Mouse (Mus musculus): ENCODE results near the gene Rgl1. TPM values are rescaled to one million over a fixed set of nuclear protein-coding genes. Genes with fewer than 3 reads are reported as not detected.

Rgl1 gene
- polyA plus RNA-seq, 1 experiment from 2014 or later: 28.6 TPM

- no peaks in the 10 kb centered on the region for H3K27me3 ChIP-seq (ENCODE audit: control insufficient read depth, insufficient read depth, low read length)
- H3K36me3 ChIP-seq (ENCODE audit: control insufficient read depth, insufficient read depth, low read length): no peaks in the 10 kb centered on the region
- no peaks in the 10 kb centered on the region for H3K9me3 ChIP-seq (ENCODE audit: control insufficient read depth, low read length)
- no peak overlapping the region for H3K4me2 ChIP-seq (ENCODE audit: low read depth, low read length, severe bottlenecking)
- peaks cover 3% of the 10 kb centered on the region for H3K4me1 ChIP-seq (replicated peaks; ENCODE audit: control insufficient read depth, insufficient read depth, low read length)
- no peak for DNase-seq (ENCODE audit: low spot score)
- no peak overlapping the region for H3K27ac ChIP-seq (ENCODE audit: low read depth, low read length)
- no peak overlapping the region for H3K4me3 ChIP-seq (ENCODE audit: low read depth, low read length)
- 84% methylated on average over 4 of the region's 4 CpGs for WGBS
- ATAC-seq (replicated peaks; ENCODE audit: low FRiP score): no peak
- no peak overlapping the region for H3K9ac ChIP-seq (ENCODE audit: low read length)
These were observed 76.2 kb downstream of the Rgl1 start for GRCm38 (mm10) chr1:152689968-152690367.

GRCm38 (mm10) chr1:152687733-152688181 is 78.4 kb downstream of the Rgl1 start:
- 27% methylated on average over 8 of the region's 8 CpGs for WGBS
- H3K27me3 ChIP-seq (ENCODE audit: control insufficient read depth, insufficient read depth, low read length): no peaks in the 10 kb centered on the region
- H3K27ac ChIP-seq (ENCODE audit: low read depth, low read length): no peak overlapping the region
- H3K4me1 ChIP-seq (replicated peaks; ENCODE audit: control insufficient read depth, insufficient read depth, low read length): peaks cover 3% of the 10 kb centered on the region
- DNase-seq (ENCODE audit: low spot score) (no peak), ATAC-seq (replicated peaks; ENCODE audit: low FRiP score) (no peak)
- no peaks in the 10 kb centered on the region for H3K36me3 ChIP-seq (ENCODE audit: control insufficient read depth, insufficient read depth, low read length)
- no peak overlapping the region for H3K9ac ChIP-seq (ENCODE audit: low read length)
- H3K4me3 ChIP-seq (ENCODE audit: low read depth, low read length): no peak overlapping the region
- no peaks in the 10 kb centered on the region for H3K9me3 ChIP-seq (ENCODE audit: control insufficient read depth, low read length)
- H3K4me2 ChIP-seq (ENCODE audit: low read depth, low read length, severe bottlenecking): no peak overlapping the region

- H3K36me3 ChIP-seq (ENCODE audit: control insufficient read depth, insufficient read depth, low read length): no peaks in the 10 kb centered on the region
- H3K4me2 ChIP-seq (ENCODE audit: low read depth, low read length, severe bottlenecking): no peak overlapping the region
- DNase-seq (ENCODE audit: low spot score): no peak
- H3K27me3 ChIP-seq (ENCODE audit: control insufficient read depth, insufficient read depth, low read length): no peaks in the 10 kb centered on the region
- no peak overlapping the region for H3K4me3 ChIP-seq (ENCODE audit: low read depth, low read length)
- 13% methylated on average over 6 of the region's 6 CpGs for WGBS
- H3K27ac ChIP-seq (ENCODE audit: low read depth, low read length): no peak overlapping the region
- no peak overlapping the region for H3K9ac ChIP-seq (ENCODE audit: low read length)
- ATAC-seq (replicated peaks; ENCODE audit: low FRiP score): no peak
- peaks cover 3% of the 10 kb centered on the region for H3K4me1 ChIP-seq (replicated peaks; ENCODE audit: control insufficient read depth, insufficient read depth, low read length)
- no peaks in the 10 kb centered on the region for H3K9me3 ChIP-seq (ENCODE audit: control insufficient read depth, low read length)
These were observed 78.9 kb downstream of the Rgl1 start for GRCm38 (mm10) chr1:152687099-152687730.

- DNase-seq (ENCODE audit: low spot score): no peak
- H3K9ac ChIP-seq (ENCODE audit: low read length): no peak overlapping the region
- H3K9me3 ChIP-seq (ENCODE audit: control insufficient read depth, low read length): no peaks in the 10 kb centered on the region
- H3K36me3 ChIP-seq (ENCODE audit: control insufficient read depth, insufficient read depth, low read length): no peaks in the 10 kb centered on the region
- peaks cover 3% of the 10 kb centered on the region for H3K4me1 ChIP-seq (replicated peaks; ENCODE audit: control insufficient read depth, insufficient read depth, low read length)
- 74% methylated on average over 3 of the region's 3 CpGs for WGBS
- H3K27ac ChIP-seq (ENCODE audit: low read depth, low read length): no peak overlapping the region
- H3K4me3 ChIP-seq (ENCODE audit: low read depth, low read length): no peak overlapping the region
- no peak overlapping the region for H3K4me2 ChIP-seq (ENCODE audit: low read depth, low read length, severe bottlenecking)
- ATAC-seq (replicated peaks; ENCODE audit: low FRiP score): no peak
- H3K27me3 ChIP-seq (ENCODE audit: control insufficient read depth, insufficient read depth, low read length): no peaks in the 10 kb centered on the region
These were observed 80.6 kb downstream of the Rgl1 start for GRCm38 (mm10) chr1:152685531-152685930.

GRCm38 (mm10) chr1:152682368-152683194 is 83.6 kb downstream of the Rgl1 start:
- Histone ChIP-seq H3K9me3 (ENCODE audit: control insufficient read depth, low read length) (no peaks in the 10 kb centered on the region), H3K4me3 (ENCODE audit: low read depth, low read length) (no peak overlapping the region), H3K36me3 (ENCODE audit: control insufficient read depth, insufficient read depth, low read length) (no peaks in the 10 kb centered on the region), H3K4me1 (replicated peaks; ENCODE audit: control insufficient read depth, insufficient read depth, low read length) (peaks cover 3% of the 10 kb centered on the region), H3K4me2 (ENCODE audit: low read depth, low read length, severe bottlenecking) (no peak overlapping the region), H3K27ac (ENCODE audit: low read depth, low read length) (no peak overlapping the region), H3K9ac (ENCODE audit: low read length) (no peak overlapping the region), H3K27me3 (ENCODE audit: control insufficient read depth, insufficient read depth, low read length) (no peaks in the 10 kb centered on the region)
- DNase-seq (ENCODE audit: low spot score): no peak
- ATAC-seq (replicated peaks; ENCODE audit: low FRiP score): no peak
- WGBS: 85% methylated on average over 11 of the region's 11 CpGs

GRCm38 (mm10) chr1:152681676-152682367 is 84.3 kb downstream of the Rgl1 start:
- Histone ChIP-seq H3K27ac (ENCODE audit: low read depth, low read length) (no peak overlapping the region), H3K9ac (ENCODE audit: low read length) (no peak overlapping the region), H3K4me1 (replicated peaks; ENCODE audit: control insufficient read depth, insufficient read depth, low read length) (no peaks in the 10 kb centered on the region), H3K27me3 (ENCODE audit: control insufficient read depth, insufficient read depth, low read length) (no peaks in the 10 kb centered on the region), H3K4me3 (ENCODE audit: low read depth, low read length) (no peak overlapping the region), H3K9me3 (ENCODE audit: control insufficient read depth, low read length) (no peaks in the 10 kb centered on the region), H3K36me3 (ENCODE audit: control insufficient read depth, insufficient read depth, low read length) (no peaks in the 10 kb centered on the region), H3K4me2 (ENCODE audit: low read depth, low read length, severe bottlenecking) (no peak overlapping the region)
- ATAC-seq (replicated peaks; ENCODE audit: low FRiP score) (no peak), DNase-seq (ENCODE audit: low spot score) (no peak)
- WGBS: 78% methylated on average over 6 of the region's 6 CpGs

- Histone ChIP-seq H3K4me2 (ENCODE audit: low read depth, low read length, severe bottlenecking) (no peak overlapping the region), H3K9ac (ENCODE audit: low read length) (no peak overlapping the region), H3K4me1 (replicated peaks; ENCODE audit: control insufficient read depth, insufficient read depth, low read length) (no peaks in the 10 kb centered on the region), H3K9me3 (ENCODE audit: control insufficient read depth, low read length) (no peaks in the 10 kb centered on the region), H3K27ac (ENCODE audit: low read depth, low read length) (no peak overlapping the region), H3K4me3 (ENCODE audit: low read depth, low read length) (no peak overlapping the region), H3K27me3 (ENCODE audit: control insufficient read depth, insufficient read depth, low read length) (no peaks in the 10 kb centered on the region), H3K36me3 (ENCODE audit: control insufficient read depth, insufficient read depth, low read length) (no peaks in the 10 kb centered on the region)
- WGBS: 78% methylated on average over 8 of the region's 8 CpGs
- DNase-seq (ENCODE audit: low spot score): no peak
- ATAC-seq (replicated peaks; ENCODE audit: low FRiP score): no peak
These were observed 85.0 kb downstream of the Rgl1 start for GRCm38 (mm10) chr1:152681116-152681515.

- no peaks in the 10 kb centered on the region for H3K4me1 ChIP-seq (replicated peaks; ENCODE audit: control insufficient read depth, insufficient read depth, low read length)
- H3K27me3 ChIP-seq (ENCODE audit: control insufficient read depth, insufficient read depth, low read length): no peaks in the 10 kb centered on the region
- no peak overlapping the region for H3K9ac ChIP-seq (ENCODE audit: low read length)
- H3K27ac ChIP-seq (ENCODE audit: low read depth, low read length): no peak overlapping the region
- no peaks in the 10 kb centered on the region for H3K9me3 ChIP-seq (ENCODE audit: control insufficient read depth, low read length)
- no peak overlapping the region for H3K4me3 ChIP-seq (ENCODE audit: low read depth, low read length)
- no peaks in the 10 kb centered on the region for H3K36me3 ChIP-seq (ENCODE audit: control insufficient read depth, insufficient read depth, low read length)
- H3K4me2 ChIP-seq (ENCODE audit: low read depth, low read length, severe bottlenecking): no peak overlapping the region
- DNase-seq (ENCODE audit: low spot score) (no peak), ATAC-seq (replicated peaks; ENCODE audit: low FRiP score) (no peak)
- whole genome bisulfite sequencing: 43% methylated on average over 5 of the region's 5 CpGs
These were observed 87.7 kb downstream of the Rgl1 start for GRCm38 (mm10) chr1:152678451-152678850.
